Mouse (Mus musculus) forebrain, embryonic 10.5 days (tissue): ENCODE measurements around the gene Plbd2. TPM values are rescaled to one million over a fixed set of nuclear protein-coding genes. Genes with fewer than 3 reads are reported as not detected.

Experiments used
- DNase-seq: peaks from one replicate; pipeline ENCODE4 v3.0.0-alpha.2; 2017; ENCODE audit warnings: low spot score; ENCODE audit errors: extremely low spot score
- H3K27ac ChIP-seq: fragments of 300-500 bp; sonication (generic); 2 replicates; pipeline ENCODE4 v1.5.1; 2016; ENCODE audit warnings: mild to moderate bottlenecking
- H3K27me3 ChIP-seq: fragments of 300-500 bp; sonication (generic); 2 replicates; pipeline ENCODE4 v1.6.1; 2016; ENCODE audit warnings: mild to moderate bottlenecking; ENCODE audit not compliant: poor library complexity, severe bottlenecking
- H3K36me3 ChIP-seq: fragments of 300-500 bp; sonication (generic); replicated peaks from 2 replicates; pipeline ENCODE4 v1.6.1; 2016; ENCODE audit warnings: mild to moderate bottlenecking, moderate library complexity
- H3K4me1 ChIP-seq: fragments of 300-500 bp; sonication (generic); 2 replicates; pipeline ENCODE4 v1.6.1; 2016
- H3K4me3 ChIP-seq: fragments of 300-500 bp; sonication (generic); 2 replicates; pipeline ENCODE4 v1.5.1; 2016; ENCODE audit warnings: mild to moderate bottlenecking, moderate library complexity
- H3K9me3 ChIP-seq: fragments of 300-500 bp; sonication (generic); 2 replicates; pipeline ENCODE4 v1.6.1; 2016; ENCODE audit warnings: mild to moderate bottlenecking, moderate library complexity
- WGBS: fragments of 180-500 bp; shearing (Covaris S2); methylation state at CpG from one replicate; pipeline ENCODE4 v1.1.7; 2016; 5-methylcytosine and 5-hydroxymethylcytosine counted together
- polyA plus RNA-seq: library from polyadenylated mRNA; unstranded; fragments of >200 nt; fragmentation: Nextera tagmentation; extraction: Ambion mirVana; gene quantifications from 2 replicates; pipeline ENCODE4 v1.2.1, GENCODE M21; 2016

Gene Plbd2
- polyA plus RNA-seq, 1 experiment from 2014 or later: 33.0 TPM

DNA sequence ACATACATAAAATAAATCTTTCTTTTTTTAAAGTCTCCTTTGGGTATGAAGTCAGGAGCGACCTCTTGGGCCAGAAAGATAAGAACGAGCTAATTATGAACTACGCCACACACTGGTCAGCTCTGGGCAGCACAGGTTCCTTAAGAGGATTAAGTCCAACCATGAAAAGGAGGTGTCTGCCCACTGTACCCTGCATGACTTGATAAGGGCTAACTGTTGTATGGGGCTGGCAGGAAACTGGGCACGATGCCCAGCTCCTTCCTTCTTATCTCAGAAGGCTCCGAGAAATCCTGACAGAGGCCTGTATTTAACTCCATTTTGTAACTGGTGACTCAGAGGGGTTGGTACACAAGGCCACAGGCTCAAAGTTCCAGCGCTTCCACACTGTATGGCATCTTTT is 37.6 kb downstream of the Plbd2 start:
- no peak overlapping the region for H3K4me3 ChIP-seq
- peaks cover 13% of the 10 kb centered on the region for H3K4me1 ChIP-seq
- 95% methylated on average over 6 of the region's 6 CpGs for WGBS
- peaks cover 18% of the 10 kb centered on the region for H3K27me3 ChIP-seq
- no peaks in the 10 kb centered on the region for H3K9me3 ChIP-seq
- no peak for DNase-seq
- H3K36me3 ChIP-seq: no peaks in the 10 kb centered on the region
- H3K27ac ChIP-seq: no peak overlapping the region

DNA sequence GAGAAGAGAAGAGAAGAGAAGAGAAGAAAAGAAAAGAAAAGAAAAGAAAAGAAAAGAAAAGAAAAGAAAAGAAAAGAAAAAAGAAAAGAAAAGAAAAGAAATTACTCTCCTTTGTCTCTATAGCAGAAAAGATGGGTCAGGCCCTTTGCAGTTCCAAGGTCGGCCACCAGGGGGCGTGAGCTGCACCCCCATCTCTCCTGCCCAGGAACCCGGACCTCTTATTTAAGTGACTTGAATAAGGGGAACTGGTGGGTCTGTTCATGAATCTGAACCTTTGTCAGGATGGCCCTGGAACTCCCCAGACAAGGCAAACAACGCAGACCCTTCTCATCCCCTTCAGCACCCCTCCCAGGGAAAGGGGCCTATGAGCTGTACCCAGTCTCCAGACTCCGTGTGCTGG is 38.4 kb downstream of the Plbd2 start:
- no peak for DNase-seq
- H3K27ac ChIP-seq: no peak overlapping the region

DNA sequence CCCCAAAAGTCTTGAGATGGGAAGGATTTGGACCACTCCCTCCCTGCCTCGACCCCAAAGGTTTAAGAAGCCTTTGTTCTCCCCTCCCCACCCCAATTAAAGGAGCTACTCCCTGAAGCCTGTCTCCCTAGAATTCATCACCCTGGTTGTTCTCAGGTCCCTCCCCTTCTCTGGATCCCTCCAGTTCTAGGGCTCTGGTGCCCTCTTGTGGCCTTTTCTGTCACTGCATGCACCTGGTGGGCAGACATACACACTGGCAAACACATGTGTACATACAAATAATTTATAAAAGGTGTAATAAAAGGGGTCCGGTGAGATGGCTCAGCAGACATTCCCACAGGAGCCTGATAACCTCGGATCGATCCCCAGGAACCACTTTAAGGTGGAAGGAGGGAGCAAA is 39.1 kb downstream of the Plbd2 start:
- H3K4me1 ChIP-seq: peaks cover 17% of the 10 kb centered on the region
- H3K27me3 ChIP-seq: peaks cover 25% of the 10 kb centered on the region
- DNase-seq: no peak
- no peak overlapping the region for H3K4me3 ChIP-seq
- no peaks in the 10 kb centered on the region for H3K36me3 ChIP-seq
- 82% methylated on average over 4 of the region's 4 CpGs for WGBS
- H3K27ac ChIP-seq: no peak overlapping the region
- no peaks in the 10 kb centered on the region for H3K9me3 ChIP-seq

More for the DNA sequence above, 38.4 kb downstream of the Plbd2 start:
- Histone ChIP-seq H3K4me3 (no peak overlapping the region), H3K27me3 (peaks cover 24% of the 10 kb centered on the region), H3K36me3 (no peaks in the 10 kb centered on the region), H3K4me1 (peaks cover 13% of the 10 kb centered on the region), H3K9me3 (no peaks in the 10 kb centered on the region)
- 43% methylated on average over 5 of the region's 5 CpGs for WGBS

DNA sequence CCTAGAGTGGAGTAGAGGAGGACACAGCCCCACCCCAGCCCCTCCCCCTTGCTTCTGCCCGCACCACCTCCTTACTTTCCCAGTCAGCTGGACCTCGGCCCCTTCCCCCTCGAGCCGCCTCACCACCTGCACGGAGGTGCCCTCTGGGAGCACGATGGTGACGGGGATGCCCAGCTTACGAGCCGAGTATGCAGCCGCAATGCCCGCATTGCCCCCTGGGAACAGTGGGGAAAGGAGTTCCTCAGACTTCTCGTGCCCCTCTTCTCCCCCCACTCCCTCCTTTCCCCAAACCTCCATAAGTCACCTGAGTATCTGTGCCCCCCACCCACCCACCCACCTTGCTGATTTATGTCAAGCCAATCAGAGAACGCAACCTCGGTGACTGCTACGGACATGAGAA is 41.5 kb downstream of the Plbd2 start:
- DNase-seq: no peak
- 86% methylated on average over 15 of the region's 15 CpGs for WGBS
- H3K36me3 ChIP-seq: no peaks in the 10 kb centered on the region
- peaks cover 24% of the 10 kb centered on the region for H3K4me1 ChIP-seq
- H3K27me3 ChIP-seq: peaks cover 30% of the 10 kb centered on the region
- no peaks in the 10 kb centered on the region for H3K9me3 ChIP-seq
- H3K27ac ChIP-seq: no peak overlapping the region
- no peak overlapping the region for H3K4me3 ChIP-seq

DNA sequence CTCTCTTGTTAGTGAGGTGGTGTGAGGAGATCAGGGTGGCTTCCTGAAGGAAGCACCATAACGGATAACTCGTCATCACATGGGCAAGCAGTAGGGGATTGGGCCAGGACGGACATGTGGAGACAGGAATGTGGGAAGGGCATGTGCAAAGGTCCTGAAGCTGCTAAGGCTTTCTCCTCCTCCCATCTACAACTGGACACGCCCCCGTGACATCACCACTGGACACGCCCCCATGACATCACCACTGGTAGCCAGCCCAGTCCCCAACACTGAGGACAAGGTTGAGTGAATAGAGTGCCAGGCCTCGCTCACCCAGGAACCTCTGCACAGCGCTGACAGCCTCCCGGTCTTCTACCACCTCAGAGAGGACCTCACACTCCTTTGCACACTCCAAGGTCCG is 44.3 kb downstream of the Plbd2 start:
- H3K27me3 ChIP-seq: peaks cover 51% of the 10 kb centered on the region
- WGBS: 82% methylated on average over 10 of the region's 10 CpGs

DNA sequence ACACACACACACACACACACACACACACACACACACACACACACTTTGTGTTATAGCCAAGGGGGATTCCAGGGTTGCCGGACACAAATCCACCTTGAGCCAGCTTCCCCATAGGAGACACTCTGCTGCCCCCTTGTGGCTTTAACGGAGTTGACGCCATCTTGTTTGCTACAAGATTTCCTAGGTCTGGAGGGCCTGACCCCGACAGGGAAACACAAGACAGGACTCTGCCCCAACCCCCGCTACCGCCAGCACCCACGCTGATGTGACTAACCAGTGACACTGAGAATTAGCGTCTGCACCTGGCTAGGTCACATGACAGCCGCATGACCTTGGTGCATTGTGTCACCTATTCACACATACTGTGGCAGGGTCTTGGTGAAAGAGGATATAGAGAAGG is 45.8 kb downstream of the Plbd2 start:
- peaks cover 46% of the 10 kb centered on the region for H3K27me3 ChIP-seq

More for the DNA sequence above, 44.3 kb downstream of the Plbd2 start:
- Histone ChIP-seq H3K9me3 (no peaks in the 10 kb centered on the region), H3K27ac (no peak overlapping the region), H3K36me3 (no peaks in the 10 kb centered on the region), H3K4me1 (peaks cover 42% of the 10 kb centered on the region), H3K4me3 (no peak overlapping the region)
- DNase-seq: no peak

DNA sequence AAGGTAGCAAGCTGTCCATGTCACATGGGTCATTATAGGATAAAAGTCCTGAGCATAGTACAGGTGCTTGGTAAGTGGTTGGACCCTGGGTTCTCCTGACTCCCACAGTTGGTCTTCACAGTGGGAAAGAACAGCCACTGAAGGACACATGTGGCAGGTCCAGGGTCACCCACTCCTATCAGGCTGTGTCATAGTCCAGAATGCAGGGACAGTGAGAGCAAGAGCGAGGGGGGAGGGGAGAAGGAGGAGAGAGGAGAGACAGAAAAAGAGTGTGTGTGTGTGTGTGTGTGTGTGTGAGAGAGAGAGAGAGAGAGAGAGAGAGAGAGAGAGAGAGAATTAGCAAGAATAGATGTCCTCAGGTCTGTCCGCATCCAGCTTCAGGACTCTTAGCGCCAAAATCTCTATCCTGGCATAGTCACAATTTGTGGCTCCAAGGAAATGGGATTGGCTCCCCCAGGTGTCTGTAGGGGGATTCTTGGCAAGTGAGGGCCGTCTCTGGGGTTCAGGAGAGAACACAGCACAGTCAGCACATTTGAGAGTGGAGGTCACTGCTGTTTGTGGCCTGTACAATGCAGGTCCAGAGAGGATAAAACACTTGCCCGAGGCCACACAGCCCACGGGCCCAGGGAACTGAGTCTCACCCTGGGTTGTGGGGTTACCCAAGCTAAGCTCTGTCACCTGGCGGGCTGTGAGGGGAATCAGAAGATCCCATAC is 46.4 kb downstream of the Plbd2 start:
- Histone ChIP-seq H3K27me3 (peaks cover 40% of the 10 kb centered on the region), H3K27ac (0 out of 2 replicates have a peak overlapping the region, but pooled peaks have one; percentile 20), H3K36me3 (no peaks in the 10 kb centered on the region), H3K4me3 (no peak overlapping the region), H3K9me3 (no peaks in the 10 kb centered on the region), H3K4me1 (peaks cover 39% of the 10 kb centered on the region)
- 46% methylated on average over 7 of the region's 7 CpGs for WGBS
- DNase-seq: no peak

More for the DNA sequence above, 45.8 kb downstream of the Plbd2 start:
- Histone ChIP-seq H3K9me3 (no peaks in the 10 kb centered on the region), H3K27ac (0 out of 2 replicates have a peak overlapping the region, but pooled peaks have one; percentile 20), H3K36me3 (no peaks in the 10 kb centered on the region), H3K4me1 (peaks cover 39% of the 10 kb centered on the region), H3K4me3 (no peak overlapping the region)
- 5% methylated on average over 9 of the region's 9 CpGs for WGBS
- DNase-seq: peak; percentile 86

DNA sequence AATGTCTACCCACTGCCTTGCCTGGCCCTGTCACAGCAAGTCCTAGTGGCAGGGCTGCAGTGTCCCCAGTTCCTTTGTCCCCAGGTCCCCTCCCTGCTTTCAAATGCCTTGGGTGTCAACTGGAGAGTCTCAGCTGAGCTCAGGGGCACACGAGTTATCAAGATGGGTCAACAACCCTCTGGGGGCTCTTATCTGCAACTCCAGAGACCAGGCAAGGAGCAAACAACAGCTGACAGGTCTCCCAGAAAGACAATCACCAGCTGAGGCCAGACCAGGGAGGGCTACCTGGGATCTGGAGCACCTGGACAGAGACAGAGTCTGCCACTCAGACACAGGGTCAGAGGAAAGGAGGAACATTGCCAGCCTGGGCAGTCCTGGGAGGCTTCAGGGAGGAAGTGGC is 47.2 kb downstream of the Plbd2 start:
- Histone ChIP-seq H3K4me3 (no peak overlapping the region), H3K36me3 (no peaks in the 10 kb centered on the region), H3K9me3 (no peaks in the 10 kb centered on the region), H3K27ac (no peak overlapping the region), H3K27me3 (peaks cover 33% of the 10 kb centered on the region), H3K4me1 (peaks cover 39% of the 10 kb centered on the region)
- DNase-seq: no peak
- 40% methylated on average over 1 of the region's 1 CpGs for WGBS

DNA sequence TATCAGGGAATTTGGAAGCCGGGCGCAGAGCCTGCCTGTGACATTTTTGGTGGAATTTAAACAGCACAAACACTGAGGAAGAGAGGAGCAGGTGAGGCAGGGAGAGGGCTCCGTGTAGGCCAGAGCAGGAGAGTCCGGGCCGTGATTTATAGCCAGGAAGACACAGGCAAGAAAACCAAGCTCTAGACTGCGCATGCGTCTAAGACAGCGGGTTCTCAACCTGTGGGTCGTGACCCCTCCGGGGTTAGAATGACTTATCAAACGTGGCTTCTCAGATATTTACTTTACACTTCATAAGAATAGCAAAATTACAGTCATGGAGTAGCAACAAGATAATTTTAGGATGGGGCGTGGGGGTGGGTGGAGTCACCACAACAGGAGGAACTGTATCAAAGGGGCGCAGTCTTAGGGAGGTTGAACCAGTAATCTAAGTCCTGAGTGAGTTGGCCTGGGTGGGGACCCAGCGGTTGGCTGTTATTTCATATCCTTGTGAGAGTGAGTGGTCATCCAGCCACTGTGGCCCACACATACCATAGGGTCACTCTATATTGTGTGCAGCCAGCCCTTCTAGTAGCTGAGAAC is 48.6 kb downstream of the Plbd2 start:
- Histone ChIP-seq H3K36me3 (no peaks in the 10 kb centered on the region), H3K4me3 (no peak overlapping the region), H3K27ac (no peak overlapping the region), H3K9me3 (no peaks in the 10 kb centered on the region), H3K27me3 (peaks cover 26% of the 10 kb centered on the region), H3K4me1 (peaks cover 39% of the 10 kb centered on the region)
- no peak for DNase-seq
- WGBS: 76% methylated on average over 14 of the region's 14 CpGs

DNA sequence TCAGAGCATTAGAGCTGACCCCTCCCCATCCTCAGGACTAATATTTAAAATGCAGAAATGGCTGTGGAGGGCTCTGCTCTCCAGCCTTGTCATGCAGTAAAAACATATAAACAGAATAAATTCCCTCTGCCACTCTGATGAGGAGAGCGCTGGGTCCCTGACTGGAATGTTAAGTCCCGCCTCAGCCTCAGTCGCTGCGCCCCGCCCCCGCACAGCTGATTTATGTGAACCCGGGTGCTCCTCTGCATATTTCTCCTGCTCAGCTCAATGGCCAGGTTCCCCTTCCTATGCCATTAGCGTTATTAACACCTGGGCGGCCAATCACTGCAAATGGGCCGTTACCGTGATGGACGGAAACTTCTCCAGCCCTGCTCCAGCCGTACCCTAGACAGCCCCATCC is 56.1 kb downstream of the Plbd2 start:
- 60% methylated on average over 13 of the region's 13 CpGs for WGBS
- no peak for DNase-seq

DNA sequence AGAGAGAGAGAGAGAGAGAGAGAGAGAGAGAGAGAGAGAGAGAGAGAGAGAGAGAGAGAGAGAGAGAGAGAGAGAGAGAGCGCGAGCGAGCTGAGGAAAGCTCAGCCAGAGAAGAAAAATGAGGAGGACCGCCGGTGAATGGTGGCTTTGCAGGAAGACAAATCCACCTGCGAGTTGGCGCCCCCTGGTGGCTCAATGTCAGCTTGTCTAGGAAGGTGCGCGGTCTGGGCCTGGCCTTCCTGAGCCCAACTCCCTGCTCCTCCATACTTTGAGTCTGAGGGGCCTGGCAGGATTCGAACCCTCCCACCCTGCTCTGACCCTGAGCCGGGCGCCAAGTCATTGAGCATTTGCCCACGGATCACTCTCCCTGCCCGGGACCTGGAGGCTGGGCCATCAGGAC is 62.7 kb downstream of the Plbd2 start:
- Histone ChIP-seq H3K27ac (peak overlapping the region; percentile 92), H3K27me3 (peaks cover 84% of the 10 kb centered on the region), H3K4me3 (peak overlapping the region; percentile 61), H3K9me3 (no peaks in the 10 kb centered on the region), H3K36me3 (peaks cover 16% of the 10 kb centered on the region), H3K4me1 (peaks cover 50% of the 10 kb centered on the region)
- WGBS: 11% methylated on average over 14 of the region's 14 CpGs
- DNase-seq: peak; percentile 96

More for the DNA sequence above, 56.1 kb downstream of the Plbd2 start:
- H3K4me1 ChIP-seq: no peaks in the 10 kb centered on the region
- peaks cover 25% of the 10 kb centered on the region for H3K27me3 ChIP-seq
- H3K9me3 ChIP-seq: no peaks in the 10 kb centered on the region
- no peaks in the 10 kb centered on the region for H3K36me3 ChIP-seq
- H3K27ac ChIP-seq: no peak overlapping the region
- H3K4me3 ChIP-seq: no peak overlapping the region

DNA sequence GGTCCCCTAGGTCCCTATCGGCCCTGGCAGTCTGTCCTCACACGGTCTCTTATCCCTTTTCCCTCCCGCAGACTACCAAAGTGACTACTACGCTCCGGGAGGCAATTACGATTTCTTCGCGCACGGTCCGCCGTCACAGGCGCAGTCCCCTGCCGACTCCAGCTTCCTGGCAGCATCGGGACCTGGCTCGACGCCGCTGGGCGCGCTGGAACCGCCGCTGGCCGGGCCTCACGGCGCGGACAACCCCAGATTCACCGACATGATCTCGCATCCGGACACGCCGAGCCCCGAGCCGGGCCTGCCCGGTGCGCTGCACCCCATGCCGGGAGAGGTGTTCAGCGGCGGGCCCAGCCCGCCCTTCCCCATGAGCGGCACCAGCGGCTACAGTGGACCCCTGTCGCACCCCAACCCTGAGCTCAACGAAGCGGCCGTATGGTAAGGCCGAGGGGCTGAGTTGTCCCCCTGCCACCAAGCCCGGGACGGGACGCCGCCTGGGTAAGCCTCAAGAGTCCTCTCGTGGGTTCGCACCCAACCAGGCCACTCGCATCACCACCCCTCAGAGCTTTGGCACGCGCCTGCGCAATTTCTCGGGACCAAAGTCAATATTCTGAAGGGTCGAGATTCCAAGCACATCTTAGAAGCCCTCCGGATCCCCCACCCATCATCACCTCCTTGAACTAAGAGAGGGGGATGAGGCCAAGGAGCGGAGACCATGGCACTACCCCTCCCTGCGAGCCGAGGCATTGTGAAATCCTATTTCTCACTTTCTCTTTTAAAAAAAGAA is 63.3 kb downstream of the Plbd2 start:
- peak overlapping the region; percentile 61 for H3K4me3 ChIP-seq
- H3K27me3 ChIP-seq: peaks cover 91% of the 10 kb centered on the region
- 16% methylated on average over 61 of the region's 61 CpGs for WGBS
- peaks cover 56% of the 10 kb centered on the region for H3K4me1 ChIP-seq
- peak overlapping the region; percentile 92 for H3K27ac ChIP-seq
- no peaks in the 10 kb centered on the region for H3K9me3 ChIP-seq
- peaks cover 21% of the 10 kb centered on the region for H3K36me3 ChIP-seq
- DNase-seq: peak; percentile 46
